Mouse (Mus musculus) urinary bladder, postnatal 36 days (tissue): ENCODE measurements around the gene Fam161a.

Source experiments
- DNase-seq, 2 experiments: peaks; one replicate each; pipeline ENCODE4 v3.0.0; 2022; ENCODE audit warnings: low spot score in 2 of 2, mixed read lengths in 1 of 2

The Fam161a gene

DNA sequence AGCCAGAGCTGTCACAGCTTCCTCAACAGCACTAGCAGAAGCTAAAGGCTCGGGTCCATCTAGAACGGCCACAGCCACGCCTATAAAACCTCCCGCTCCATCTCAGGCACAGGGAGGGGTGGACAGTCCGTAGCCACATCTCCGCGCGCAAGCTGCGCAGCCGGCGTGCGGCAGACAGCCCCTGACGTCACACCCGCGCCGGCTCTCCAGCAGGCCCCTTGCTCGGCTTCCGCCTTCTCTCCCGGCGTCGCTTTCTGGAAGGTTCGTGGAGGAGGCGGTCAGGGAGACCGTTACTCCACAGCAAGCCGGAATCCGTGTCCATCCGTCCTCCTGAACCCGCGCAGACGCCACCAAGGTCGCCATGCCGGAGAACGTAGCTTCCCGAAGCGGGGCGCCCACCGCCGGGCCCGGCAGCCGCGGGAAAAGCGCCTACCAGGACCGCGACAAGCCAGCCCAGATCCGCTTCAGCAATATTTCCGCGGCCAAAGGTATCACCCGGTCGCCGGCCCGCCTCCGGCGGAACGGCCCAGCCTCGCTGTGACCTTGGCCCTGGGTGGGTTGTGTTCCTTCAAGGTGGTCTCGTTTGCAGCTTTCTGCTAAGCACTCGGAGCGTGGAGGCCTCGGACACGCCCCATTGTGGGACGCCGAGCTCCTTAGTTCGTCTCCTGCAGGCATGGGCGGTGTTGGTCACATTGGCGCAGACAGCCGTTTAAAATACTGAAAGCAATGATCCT is 16.8 kb upstream of the Fam161a start, which contains the start of gene Cct4:
Cct4 (plus strand) TSS at position 127 of the 734 bp plus-strand sequence.
- DNase-seq: peak; percentile 88 to 93

DNA sequence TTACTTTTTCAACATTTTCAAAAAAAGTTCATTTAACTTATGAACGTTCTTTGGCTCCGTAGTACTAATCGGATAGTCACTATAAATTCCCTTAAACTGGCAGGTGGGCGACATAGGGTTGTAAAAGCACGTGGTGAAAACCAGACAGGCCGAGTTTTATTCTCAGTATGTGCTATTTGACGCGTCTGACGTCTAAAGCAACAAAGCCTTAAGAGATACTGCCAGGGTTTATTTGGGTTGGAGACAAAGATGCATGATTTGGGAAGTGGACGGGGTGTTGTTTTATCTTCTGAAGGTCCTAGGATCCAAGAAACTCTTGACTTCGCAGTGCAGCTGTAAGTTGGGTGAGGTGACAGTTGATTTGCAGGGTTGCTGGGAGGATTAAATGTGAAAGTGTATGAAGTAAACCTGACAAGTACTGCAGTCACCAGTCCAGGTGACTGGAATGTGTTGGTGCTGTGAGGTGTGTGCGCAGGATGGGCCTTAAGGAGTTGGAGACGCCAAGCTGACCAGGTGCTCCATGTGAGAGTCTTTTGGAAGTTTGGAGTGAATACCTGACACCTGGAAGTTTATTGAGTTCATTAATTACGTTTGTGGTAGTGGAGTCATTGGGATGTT is 16.0 kb upstream of the Fam161a start:
- DNase-seq: no peak

DNA sequence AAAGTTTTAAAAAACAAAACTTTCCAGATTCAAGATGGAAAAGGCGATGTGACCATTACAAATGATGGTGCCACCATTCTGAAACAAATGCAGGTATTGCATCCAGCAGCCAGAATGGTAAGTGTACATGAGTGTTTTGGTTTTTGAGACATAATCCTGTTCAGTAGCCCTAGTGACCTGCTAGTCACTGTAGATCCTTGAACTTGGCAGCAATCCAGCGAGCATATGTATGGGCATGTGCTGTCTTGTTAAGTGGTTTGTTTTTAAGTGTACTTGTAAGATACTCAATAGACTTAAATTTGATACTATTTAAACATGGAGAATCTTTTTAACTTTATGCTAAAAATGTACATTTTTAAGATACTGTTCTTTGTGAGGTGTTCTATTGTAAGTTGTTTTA is 13.1 kb upstream of the Fam161a start:
- DNase-seq: no peak

- no peak for DNase-seq
Measured at GRCm38 (mm10) chr11:22995461-22995860, 11.9 kb upstream of the Fam161a start.

DNA sequence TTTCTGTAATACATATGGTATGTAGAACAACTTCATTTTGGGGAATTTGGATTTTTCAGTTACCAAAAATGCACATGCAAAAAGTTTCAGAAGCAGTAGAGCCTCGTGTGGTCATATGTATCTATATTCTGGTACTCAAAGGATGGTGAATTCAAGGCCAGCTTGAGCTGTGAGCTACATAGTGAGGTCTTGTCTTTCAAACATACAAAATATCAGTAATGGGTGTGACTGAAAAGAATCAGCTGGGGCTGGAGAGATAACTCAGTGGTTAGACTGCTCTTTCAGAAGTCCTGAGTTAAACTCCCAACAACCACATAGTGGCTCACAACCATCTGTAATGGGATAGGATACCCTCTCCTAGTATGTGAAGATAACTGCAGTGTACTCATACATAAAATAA is 9.0 kb upstream of the Fam161a start:
- DNase-seq: no peak

- no peak for DNase-seq
Measured at GRCm38 (mm10) chr11:23005276-23005675, 2.1 kb upstream of the Fam161a start.

GRCm38 (mm10) chr11:23007166-23007480 is 208 bp upstream of the Fam161a start:
- no peak for DNase-seq

DNA sequence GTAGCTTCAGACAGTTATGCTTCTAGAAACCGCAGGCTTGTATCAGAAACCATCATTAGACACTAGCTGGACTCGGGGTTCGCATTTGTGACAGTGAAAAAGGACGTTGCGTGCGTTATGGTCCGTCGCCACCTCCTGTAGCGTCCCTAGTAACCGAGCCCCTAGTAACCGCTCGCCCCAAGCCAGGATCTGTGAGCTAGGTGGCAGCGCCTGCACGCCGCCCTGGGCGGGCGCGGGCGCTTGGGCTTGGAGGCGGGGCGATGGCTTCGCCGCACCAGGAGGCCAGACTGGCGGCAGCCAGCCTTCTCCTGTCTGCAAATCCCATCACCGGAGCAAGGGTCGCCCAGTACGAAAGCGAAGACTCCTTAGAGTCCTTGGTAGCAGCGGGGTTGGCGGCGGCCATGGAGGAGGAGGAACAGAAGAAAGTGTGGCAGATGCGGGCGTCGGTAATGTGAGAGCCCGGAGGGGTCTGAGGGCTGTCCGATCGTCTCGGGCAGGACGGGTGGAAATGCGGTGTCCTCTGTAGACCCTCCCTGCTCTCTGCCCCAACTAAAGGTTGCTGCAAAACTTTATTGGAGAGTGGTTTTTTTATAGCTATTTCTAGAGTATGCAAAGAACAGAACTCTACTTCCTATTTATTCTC is 971 bp downstream of the Fam161a start:
- DNase-seq: peak; percentile 73 to 79

DNA sequence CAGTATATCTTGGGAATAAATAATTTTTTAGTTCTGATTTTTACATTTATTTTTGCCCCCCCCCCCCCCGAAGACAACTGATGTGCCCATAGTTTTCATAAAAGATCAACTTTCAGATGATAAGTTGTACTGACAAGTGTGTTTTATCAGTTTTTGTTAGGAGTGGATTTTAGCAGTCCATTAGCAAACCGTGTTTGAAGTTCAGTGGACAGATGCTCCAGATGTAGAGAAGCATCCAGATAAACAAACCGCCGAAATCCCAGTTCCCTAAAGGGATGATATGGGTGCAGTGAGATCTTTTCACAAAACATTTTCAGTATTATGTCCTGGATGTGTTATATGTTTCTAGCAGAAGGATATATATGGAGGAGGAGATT is 1.5 kb downstream of the Fam161a start:
- DNase-seq: no peak

DNA sequence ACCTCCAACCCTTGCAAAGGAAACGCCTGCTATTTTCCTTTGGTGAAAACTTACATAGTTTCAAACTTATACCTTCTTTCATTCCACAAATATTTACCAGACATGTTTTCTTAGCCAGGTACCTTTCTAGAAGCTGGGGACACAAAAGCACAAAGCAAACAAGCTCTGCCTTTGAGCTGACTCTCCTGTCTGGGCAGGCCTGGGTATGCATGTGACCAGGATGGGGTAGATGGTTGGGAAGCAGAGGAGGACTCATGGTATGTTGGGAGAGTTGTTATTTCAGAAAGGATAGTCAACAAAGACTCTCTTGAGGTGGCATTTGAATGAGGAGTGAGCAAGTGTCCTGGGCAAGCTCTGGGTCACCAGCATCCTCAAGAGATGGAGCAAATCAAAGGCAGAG is 5.8 kb downstream of the Fam161a start:
- peak in 1 of 2 experiments; percentile 20 for DNase-seq

DNA sequence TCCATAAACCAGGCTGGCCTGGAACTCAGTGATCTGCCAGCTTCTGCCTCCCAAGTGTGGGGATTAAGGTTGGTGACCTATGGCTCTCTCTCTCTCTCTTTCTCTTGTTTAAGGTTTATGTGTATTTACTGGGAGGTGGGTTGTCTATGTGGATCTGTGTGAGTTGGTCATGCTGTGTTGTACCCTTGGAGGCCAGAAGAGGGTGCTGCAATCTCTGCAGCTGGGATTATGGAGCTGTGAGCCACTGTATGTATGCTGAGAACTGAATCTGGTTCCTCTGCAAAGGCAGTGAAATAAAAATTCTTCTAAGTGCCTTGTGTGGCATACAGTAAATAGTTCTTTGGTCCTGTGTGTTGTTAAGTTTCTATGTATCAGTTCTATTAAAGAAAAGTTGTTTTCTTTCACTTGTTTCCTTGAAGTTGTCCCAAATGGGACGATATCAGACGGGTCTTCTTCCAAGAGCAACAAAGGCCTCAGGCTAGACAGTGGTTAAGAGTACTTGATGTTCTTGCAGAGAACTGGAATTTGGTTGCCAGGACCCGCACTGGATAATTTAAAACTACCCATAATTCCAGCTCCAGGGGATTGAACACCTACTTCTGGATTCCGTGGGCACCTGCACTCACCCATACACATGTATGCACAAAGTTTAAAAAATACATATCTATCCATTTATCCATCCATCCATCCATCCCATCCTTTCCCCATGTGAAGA is 6.4 kb downstream of the Fam161a start:
- no peak for DNase-seq

DNA sequence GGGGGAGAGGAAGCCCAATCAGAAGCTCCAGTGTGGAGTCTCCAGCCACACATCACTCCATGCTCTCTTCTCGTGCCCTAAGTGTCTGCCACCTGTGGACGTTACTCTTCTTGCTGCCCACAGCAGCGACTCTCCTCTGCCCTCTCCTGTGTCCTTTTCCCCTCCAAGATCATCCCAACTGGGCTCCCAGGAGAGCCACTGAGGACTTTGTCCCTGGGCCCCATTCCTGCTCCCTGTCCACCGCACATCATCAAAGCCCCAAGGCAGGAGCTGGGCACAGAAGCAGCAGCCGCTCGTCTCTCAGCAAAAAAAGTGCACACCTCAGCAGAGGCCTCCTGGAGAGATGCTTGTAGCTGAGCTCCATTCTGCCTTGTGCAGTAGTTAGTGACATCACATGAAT is 7.7 kb downstream of the Fam161a start:
- no peak for DNase-seq

GRCm38 (mm10) chr11:23017943-23018342 is 10.6 kb downstream of the Fam161a start:
- no peak for DNase-seq

- DNase-seq: no peak
Measured at GRCm38 (mm10) chr11:23020116-23020770, 12.9 kb downstream of the Fam161a start.

DNA sequence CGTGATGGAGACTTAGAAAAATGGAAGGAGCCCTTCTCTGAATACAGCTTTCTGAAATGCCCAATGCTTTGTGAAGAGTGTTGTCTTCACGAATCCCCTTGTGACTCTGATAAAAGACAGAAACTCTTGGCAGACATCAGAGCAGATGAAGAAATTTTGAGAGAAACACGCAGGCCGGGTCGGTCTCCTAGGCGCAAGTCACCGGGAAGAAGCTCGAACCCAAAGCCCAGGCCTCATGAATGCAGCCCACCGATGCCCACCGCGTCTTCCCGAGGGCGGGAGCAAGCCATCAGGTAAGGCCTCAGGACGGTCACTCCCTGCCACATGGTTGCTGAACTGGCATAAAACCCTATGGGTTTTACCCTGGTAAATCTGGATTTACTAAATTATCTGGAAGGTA is 13.5 kb downstream of the Fam161a start:
- no peak for DNase-seq

DNA sequence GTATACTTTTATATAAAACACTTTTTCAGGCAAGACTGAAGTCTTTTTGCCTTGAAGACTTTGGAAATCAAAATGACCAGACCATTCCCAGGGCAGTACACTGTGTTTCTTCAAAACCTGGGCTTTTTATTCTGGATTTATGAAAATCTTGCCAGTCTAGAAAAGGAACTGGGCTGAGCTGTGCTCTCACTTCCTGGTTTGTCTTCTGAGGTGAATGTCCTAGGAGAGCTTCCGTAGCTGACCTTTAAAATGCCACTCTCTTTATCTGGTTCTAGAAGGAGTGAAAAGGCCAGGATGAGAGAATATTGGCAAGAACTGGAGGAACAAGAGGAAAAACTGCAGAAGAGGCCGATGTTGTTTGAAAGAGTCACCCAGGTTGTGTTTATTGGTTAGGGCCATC is 15.8 kb downstream of the Fam161a start:
- DNase-seq: no peak

- no peak for DNase-seq
Measured at GRCm38 (mm10) chr11:23024169-23024568, 16.8 kb downstream of the Fam161a start.

DNA sequence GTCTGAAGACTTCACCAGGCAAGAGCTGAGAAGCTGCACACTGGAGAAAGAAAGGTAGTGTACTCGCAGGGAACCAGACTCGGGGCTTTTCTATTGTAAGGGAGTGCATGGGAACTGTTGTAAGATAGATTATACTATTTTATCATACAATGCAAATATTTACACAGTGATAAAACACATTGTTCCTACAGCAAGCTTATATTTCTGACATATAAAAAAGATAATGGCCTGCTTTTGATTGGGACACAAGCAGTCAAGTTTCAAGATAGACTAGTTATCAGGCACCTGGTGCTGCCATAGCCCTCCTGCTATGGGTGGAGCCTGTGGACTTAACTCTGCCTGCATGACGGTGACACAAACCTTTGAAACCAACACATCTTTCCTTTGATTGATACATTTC is 21.6 kb downstream of the Fam161a start:
- no peak for DNase-seq

GRCm38 (mm10) chr11:23029399-23029798 is 22.1 kb downstream of the Fam161a start:
- DNase-seq: no peak

GRCm38 (mm10) chr11:23047252-23047651 is 39.9 kb downstream of the Fam161a start:
- DNase-seq: no peak

GRCm38 (mm10) chr11:23047663-23048582 is 40.6 kb downstream of the Fam161a start:
- peak in 1 of 2 experiments; percentile 2 for DNase-seq
